Comparison of ENCODE assay signal across 22 mouse cellular contexts in the genomic region with DNA sequence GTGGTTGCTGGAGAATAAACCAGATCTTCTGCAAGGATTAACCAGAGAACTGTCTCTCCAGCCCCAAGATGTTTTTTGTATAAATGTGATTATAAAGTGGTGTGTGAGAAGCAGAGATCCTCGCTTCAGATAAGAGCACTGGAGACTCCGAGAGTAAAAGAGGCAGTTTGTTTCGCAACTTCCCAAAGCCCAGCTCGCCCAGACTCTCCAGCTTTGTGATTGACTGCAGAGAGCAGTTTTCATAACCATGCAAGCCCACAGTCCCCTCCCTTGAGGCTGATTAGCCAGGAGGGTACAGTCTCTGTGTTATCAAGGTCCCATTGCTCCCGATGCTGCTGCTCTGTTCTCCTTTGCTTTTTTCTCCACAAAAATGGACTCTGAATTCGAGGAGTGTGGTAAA. TPM values are rescaled to one million over a fixed set of nuclear protein-coding genes. Genes with fewer than 3 reads are reported as not detected.
DNase-seq lines count a peak whose midpoint lies in the region; ATAC-seq and TF ChIP-seq lines count a peak whose summit lies in the region.
"Had no signal": no experiment of that assay in that cellular context is flagged by ENCODE, and none has a peak within 500 bp of the region (broad histone marks: within the 10 kb centered on the region; RNA-seq: fewer than 3 reads in every experiment).

No protein-coding gene starts in this region.

- H3K9ac ChIP-seq in liver, embryonic 11.5 days (ENCODE audit: low read depth, low read length): no peak overlapping the region
- H3K9ac ChIP-seq in MEL (ENCODE audit: control insufficient read depth, low read depth, low read length, poor library complexity, severe bottlenecking): peak overlapping the region; percentile 28
- H3K9ac ChIP-seq in kidney, embryonic 14.5 days (ENCODE audit: low read depth, low read length): no peak overlapping the region
- H3K9ac ChIP-seq: forebrain, postnatal 0 days; heart, embryonic 13.5 days had no signal

- H3K4me3 ChIP-seq in liver, embryonic 11.5 days (ENCODE audit: low read depth, low read length): no peak overlapping the region
- peak overlapping the region; percentile 21 to 33; a peak in 3 of 4 replicates for H3K4me3 ChIP-seq in MEL (ENCODE audit: control insufficient read depth in 1 of 2, insufficient read depth in 1 of 2, low read depth in 2 of 2, low read length in 2 of 2)
- no peak overlapping the region for H3K4me3 ChIP-seq in kidney, embryonic 14.5 days (ENCODE audit: low read length)
- H3K4me3 ChIP-seq: erythroblast, embryonic 14.5 days; heart, embryonic 13.5 days had no signal

- no peak overlapping the region for H3K4me2 ChIP-seq in liver, embryonic 11.5 days
- no peak overlapping the region for H3K4me2 ChIP-seq in kidney, embryonic 14.5 days (replicated peaks; ENCODE audit: low read depth, low read length)
- H3K4me2 ChIP-seq: heart, embryonic 13.5 days had no signal

- no peak for TF ChIP-seq CTCF in MEL (IDR thresholded peaks at IDR 0.05 in 2 of 3, conservative IDR thresholded peaks at IDR 0.05 in 1 of 3; ENCODE audit: control insufficient read depth in 1 of 3, insufficient read depth in 1 of 3, low read depth in 2 of 3, low read length in 3 of 3, poor library complexity in 1 of 3, severe bottlenecking in 1 of 3)

- 37% methylated on average over 6 of the region's 6 CpGs for WGBS in liver, embryonic 11.5 days
- WGBS in kidney, embryonic 14.5 days: 78% methylated on average over 6 of the region's 6 CpGs

- ATAC-seq in liver, embryonic 11.5 days (replicated peaks; ENCODE audit: low FRiP score): no peak
- peak; percentile 60 for ATAC-seq in common myeloid progenitor, adult 5-6 weeks (replicated peaks; ENCODE audit: low read depth, poor library complexity, severe bottlenecking)
- no peak for ATAC-seq in kidney, embryonic 14.5 days (ENCODE audit: low FRiP score, low TSS enrichment)
- ATAC-seq: activated CD4-positive, CD25-positive, alpha-beta regulatory T cell, adult 4 months; CD4-positive, CD25-positive, alpha-beta regulatory T cell, adult 4 months; forebrain, postnatal 0 days; midbrain, embryonic 16.5 days had no signal

- DNase-seq in liver: peak; percentile 34
- no peak for DNase-seq in liver, embryonic 11.5 days (ENCODE audit: low spot score)
- DNase-seq in MEL (ENCODE audit: low read depth, low spot score): peak; percentile 92
- DNase-seq in lung, postnatal 25 days (ENCODE audit: low spot score): peak; percentile 52
- no peak for DNase-seq in gastrocnemius, adult 18-20 months (ENCODE audit: low spot score)
- DNase-seq in left cerebral cortex, postnatal 36 days (ENCODE audit: low spot score in 2 of 2): no peak
- DNase-seq: cerebellum, adult 11-12 months; forebrain, postnatal 0 days; gastrocnemius, postnatal 14 days; right cerebral cortex, adult 18-20 months; thymus, postnatal 14 days had no signal

- no peak for TF ChIP-seq POLR2A in MEL (IDR thresholded peaks at IDR 0.05; ENCODE audit: control insufficient read depth in 1 of 2, insufficient read depth in 1 of 2, low read depth in 1 of 2, low read length in 2 of 2, poor library complexity in 1 of 2)

- H3K4me1 ChIP-seq in liver, embryonic 11.5 days (replicated peaks; ENCODE audit: control insufficient read depth, insufficient read depth, low read length): peaks cover 11% of the 10 kb centered on the region
- H3K4me1 ChIP-seq in MEL (ENCODE audit: control insufficient read depth in 1 of 2, insufficient read depth in 2 of 2, low read length in 2 of 2): peaks cover 24 to 35% of the 10 kb centered on the region in 2 experiments
- H3K4me1 ChIP-seq in kidney, embryonic 14.5 days (ENCODE audit: control insufficient read depth, insufficient read depth, low read length): peaks cover 5% of the 10 kb centered on the region; the same call in 1 of the 2 replicates

- no peak overlapping the region for H3K27ac ChIP-seq in liver, embryonic 11.5 days (ENCODE audit: low read depth, low read length)
- peak overlapping the region; percentile 53 for H3K27ac ChIP-seq in MEL (ENCODE audit: control insufficient read depth, low read depth, low read length)
- no peak overlapping the region for H3K27ac ChIP-seq in kidney, embryonic 14.5 days (ENCODE audit: low read depth, low read length)
- H3K27ac ChIP-seq: heart, embryonic 13.5 days; kidney, postnatal 0 days had no signal

- H3K36me3 ChIP-seq in liver, embryonic 11.5 days (ENCODE audit: control insufficient read depth, insufficient read depth, low read length): no peaks in the 10 kb centered on the region; the same call in 1 of the 2 replicates
- peaks cover 0 to 27% of the 10 kb centered on the region in 2 experiments; a peak in 2 of 4 replicates for H3K36me3 ChIP-seq in MEL (ENCODE audit: control insufficient read depth in 1 of 2, insufficient read depth in 2 of 2, low read length in 2 of 2)
- H3K36me3 ChIP-seq in kidney, embryonic 14.5 days (ENCODE audit: control insufficient read depth, insufficient read depth, low read length): peaks cover 4% of the 10 kb centered on the region; the same call in 1 of the 2 replicates

- no peaks in the 10 kb centered on the region for H3K9me3 ChIP-seq in liver, embryonic 11.5 days (ENCODE audit: control insufficient read depth, low read length)
- H3K9me3 ChIP-seq in MEL (replicated peaks; ENCODE audit: insufficient read depth, low read length): no peaks in the 10 kb centered on the region
- H3K9me3 ChIP-seq in kidney, embryonic 14.5 days (ENCODE audit: control insufficient read depth, low read length): no peaks in the 10 kb centered on the region
- H3K9me3 ChIP-seq: heart, embryonic 13.5 days had no signal

- intact Hi-C loops in left cerebral cortex, postnatal 36 days (cut with DNase I): no loop called here

- H3K27me3 ChIP-seq in liver, embryonic 11.5 days (replicated peaks; ENCODE audit: control insufficient read depth, insufficient read depth, low read length): no peaks in the 10 kb centered on the region
- H3K27me3 ChIP-seq in MEL (ENCODE audit: control insufficient read depth in 1 of 2, insufficient read depth in 2 of 2, low read length in 2 of 2): no peaks in the 10 kb centered on the region
- H3K27me3 ChIP-seq in kidney, embryonic 14.5 days (ENCODE audit: control insufficient read depth, insufficient read depth, low read length): no peaks in the 10 kb centered on the region
- H3K27me3 ChIP-seq: heart, embryonic 13.5 days had no signal

- H3K79me2 ChIP-seq in MEL (ENCODE audit: control insufficient read depth, insufficient read depth, low read length, poor library complexity): peaks cover 26% of the 10 kb centered on the region

- no peak for TF ChIP-seq EP300 in MEL (IDR thresholded peaks at IDR 0.05; ENCODE audit: low read depth in 1 of 2, low read length in 2 of 2)

- no peak for TF ChIP-seq RAD21 in MEL (IDR thresholded peaks at IDR 0.05; ENCODE audit: low read depth, low read length)

TF ChIP-seq in MEL, 35 proteins besides CTCF, POLR2A, EP300 and RAD21:
- no peak for TF ChIP-seq MXI1 (IDR thresholded peaks at IDR 0.05; ENCODE audit: low read depth, low read length)
- peak; percentile 100 for TF ChIP-seq GATA1 (IDR thresholded peaks at IDR 0.05; ENCODE audit: low read depth, low read length)

RNA-seq across cellular contexts. Expression of a gene that starts 4.3 kb away (rescaled TPM):
- 111 and 125 TPM in 2 replicates for polyA plus RNA-seq in liver, embryonic 11.5 days (2014; fragmentation: Nextera tagmentation; extraction: Ambion mirVana)
- total RNA-seq in MEL (2012; rRNA removed): 245 and 279 TPM in 2 replicates
- polyA plus RNA-seq in MEL (2012; ENCODE audit: insufficient read depth in 1 of 2, insufficient read length in 2 of 2, low read depth in 1 of 2, low replicate concordance in 2 of 2, missing spikeins in 1 of 2): 100 to 1,000 TPM in 1 of 2 experiments, not detected in 1; 274 TPM
- 59.4 and 64.7 TPM in 2 replicates for total RNA-seq in common myeloid progenitor, adult 5-6 weeks (2017)
- 1 to 10 TPM; 2.2 to 2.8 TPM for total RNA-seq in gastrocnemius, adult 18-20 months (2021)
- total RNA-seq in left cerebral cortex, postnatal 36 days (2021): 10 to 100 TPM in 1 of 2 experiments, 1 to 10 TPM in 1; 9.2 to 10.9 TPM
- polyA plus RNA-seq in kidney, embryonic 14.5 days (2014; fragmentation: Nextera tagmentation; extraction: Ambion mirVana): 117 and 148 TPM in 2 replicates

RNA-seq across cellular contexts. Expression of a gene that starts 24.8 kb away (rescaled TPM):
- polyA plus RNA-seq in liver, embryonic 11.5 days (2014; fragmentation: Nextera tagmentation; extraction: Ambion mirVana): 2.2 and 2.5 TPM in 2 replicates
- 11.2 and 15.2 TPM in 2 replicates for total RNA-seq in MEL (2012; rRNA removed)
- polyA plus RNA-seq in MEL (2012; ENCODE audit: insufficient read depth in 1 of 2, insufficient read length in 2 of 2, low read depth in 1 of 2, low replicate concordance in 2 of 2, missing spikeins in 1 of 2): 10 to 100 TPM in 1 of 2 experiments, not detected in 1; 21.4 TPM
- total RNA-seq in common myeloid progenitor, adult 5-6 weeks (2017): 0.18 TPM in 1 of 2 replicates, not detected in the other
- under 1 TPM; 0.34 to 0.57 TPM for total RNA-seq in gastrocnemius, adult 18-20 months (2021)
- total RNA-seq in left cerebral cortex, postnatal 36 days (2021): 10 to 100 TPM; 17.4 to 22.1 TPM
- 8.5 and 8.9 TPM in 2 replicates for polyA plus RNA-seq in kidney, embryonic 14.5 days (2014; fragmentation: Nextera tagmentation; extraction: Ambion mirVana)
- polyA plus RNA-seq: erythroblast, embryonic 14.5 days had no signal

RNA-seq across cellular contexts. Expression of a gene that starts 31.1 kb away (rescaled TPM):
- polyA plus RNA-seq in liver, embryonic 11.5 days (2014; fragmentation: Nextera tagmentation; extraction: Ambion mirVana): 0.23 and 0.34 TPM in 2 replicates
- total RNA-seq in MEL (2012; rRNA removed): 1.2 and 2.6 TPM in 2 replicates
- polyA plus RNA-seq in MEL (2012; ENCODE audit: insufficient read depth in 1 of 2, insufficient read length in 2 of 2, low read depth in 1 of 2, low replicate concordance in 2 of 2, missing spikeins in 1 of 2): 10 to 100 TPM in 1 of 2 experiments, not detected in 1; 11.4 TPM
- not detected in 2 replicates for total RNA-seq in common myeloid progenitor, adult 5-6 weeks (2017)
- 1 to 10 TPM; 7.2 to 7.8 TPM for total RNA-seq in gastrocnemius, adult 18-20 months (2021)
- 1 to 10 TPM; 6.1 to 6.8 TPM for total RNA-seq in left cerebral cortex, postnatal 36 days (2021)
- 0.53 and 0.86 TPM in 2 replicates for polyA plus RNA-seq in kidney, embryonic 14.5 days (2014; fragmentation: Nextera tagmentation; extraction: Ambion mirVana)
- total RNA-seq: neutrophil, adult 5-6 weeks had no signal
- polyA plus RNA-seq: activated CD4-positive, CD25-positive, alpha-beta regulatory T cell, adult 4 months; CD4-positive, CD25-positive, alpha-beta regulatory T cell, adult 4 months had no signal

RNA-seq across cellular contexts. Expression of a gene that starts 34.5 kb away (rescaled TPM):
- polyA plus RNA-seq in liver, embryonic 11.5 days (2014; fragmentation: Nextera tagmentation; extraction: Ambion mirVana): 0.53 and 0.62 TPM in 2 replicates
- total RNA-seq in MEL (2012; rRNA removed): 6.5 and 6.8 TPM in 2 replicates
- 1 to 10 TPM in 1 of 2 experiments, not detected in 1; 5.4 TPM for polyA plus RNA-seq in MEL (2012; ENCODE audit: insufficient read depth in 1 of 2, insufficient read length in 2 of 2, low read depth in 1 of 2, low replicate concordance in 2 of 2, missing spikeins in 1 of 2)
- 5.4 and 9.3 TPM in 2 replicates for total RNA-seq in common myeloid progenitor, adult 5-6 weeks (2017)
- total RNA-seq in gastrocnemius, adult 18-20 months (2021): under 1 TPM in 1 of 2 experiments, not detected in 1; 0.14 TPM
- not detected for total RNA-seq in left cerebral cortex, postnatal 36 days (2021)
- 0.14 and 0.27 TPM in 2 replicates for polyA plus RNA-seq in kidney, embryonic 14.5 days (2014; fragmentation: Nextera tagmentation; extraction: Ambion mirVana)
- total RNA-seq: layer of hippocampus, adult 8-10 months had no signal
- polyA plus RNA-seq: forebrain, postnatal 0 days; hindbrain, embryonic 11.5 days; midbrain, embryonic 16.5 days had no signal

Comparison
In these comparisons a context has a peak if more than half of its experiments do, and no peak if none do; other contexts are left out.
1. DNase-seq: peak in liver (single experiment), MEL (single experiment) and lung, postnatal 25 days (single experiment); none in liver, embryonic 11.5 days (single experiment), gastrocnemius, adult 18-20 months (single experiment) and left cerebral cortex, postnatal 36 days (0 of 2).
2. H3K4me3 ChIP-seq: peak in MEL (2 of 2); none in liver, embryonic 11.5 days (single experiment) and kidney, embryonic 14.5 days (single experiment).